Mouse (Mus musculus): ENCODE results near the gene Acp1.

Gene Acp1

GRCm38 (mm10) chr12:30911261-30912047, at the start of gene Acp1, which contains the start of gene Sh3yl1:
TSS of gene Acp1 (minus strand) at chr12:30911589.
TSS of gene Sh3yl1 (plus strand) at chr12:30911668.
- ATAC-seq (ENCODE audit: low TSS enrichment) = peak; percentile 96

DNA sequence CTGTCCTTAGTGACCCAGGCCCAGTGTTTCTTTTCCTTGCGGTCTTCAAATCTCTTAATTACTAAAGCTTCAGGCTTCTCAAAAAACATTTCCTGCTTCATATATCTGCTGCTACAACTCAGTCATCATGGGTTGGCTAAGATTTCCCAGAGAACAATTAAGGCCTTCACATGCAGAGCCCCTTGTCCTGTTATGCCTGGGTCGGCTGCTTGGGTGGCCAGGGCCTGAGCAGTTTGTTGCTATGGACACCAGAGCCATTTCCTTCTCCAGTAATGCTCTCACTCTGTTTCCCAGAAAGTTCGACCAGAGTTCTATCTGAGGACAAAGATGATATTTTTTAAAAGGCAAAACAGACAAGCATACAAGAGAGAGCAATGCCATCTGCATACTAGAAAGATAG, 32.8 kb upstream of the Acp1 start:
- ATAC-seq (ENCODE audit: low TSS enrichment) = no peak

GRCm38 (mm10) chr12:30943057-30943986, 31.9 kb upstream of the Acp1 start:
- no peak for ATAC-seq (ENCODE audit: low TSS enrichment)

DNA sequence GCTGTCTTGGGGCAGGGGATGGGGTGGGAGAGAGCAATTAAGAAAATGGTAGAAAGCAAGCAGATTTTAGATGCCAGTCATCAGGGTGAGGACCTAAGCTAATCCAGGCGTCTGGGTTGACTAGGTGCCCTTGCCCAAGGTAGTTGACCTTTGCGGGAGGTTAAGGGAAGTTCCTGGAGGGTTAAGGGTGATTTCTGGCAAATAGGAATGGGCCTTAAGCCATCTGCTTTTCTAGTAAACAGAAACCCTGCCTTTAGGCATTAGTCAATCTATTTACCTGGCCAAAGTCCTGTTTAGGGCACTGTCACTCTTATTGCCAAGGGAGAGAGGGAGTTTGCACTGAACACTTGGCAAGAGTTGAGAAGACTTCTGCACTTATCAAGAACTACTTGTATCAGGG, 25.5 kb upstream of the Acp1 start:
- no peak for ATAC-seq (ENCODE audit: low TSS enrichment)

DNA sequence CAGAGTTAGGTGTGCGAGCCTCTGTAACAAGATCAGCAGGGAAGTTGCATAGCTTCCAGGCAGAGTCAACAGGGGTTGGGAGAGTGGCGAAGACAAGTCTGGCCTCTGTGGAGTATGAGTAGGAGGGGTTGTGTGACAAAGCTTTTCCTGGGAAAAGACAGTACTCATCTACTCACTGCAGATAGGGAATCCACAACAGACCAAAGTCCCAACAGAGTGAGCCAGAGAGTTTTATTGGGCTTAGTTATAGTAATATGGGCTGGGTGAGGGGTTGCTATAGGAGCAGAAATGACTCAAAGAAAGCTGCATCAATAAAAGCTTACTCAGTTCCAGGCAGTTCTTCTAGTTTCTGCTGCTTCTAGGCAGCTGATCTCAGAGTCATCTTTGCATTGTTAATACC, 21.9 kb upstream of the Acp1 start:
- no peak for ATAC-seq (ENCODE audit: low TSS enrichment)

DNA sequence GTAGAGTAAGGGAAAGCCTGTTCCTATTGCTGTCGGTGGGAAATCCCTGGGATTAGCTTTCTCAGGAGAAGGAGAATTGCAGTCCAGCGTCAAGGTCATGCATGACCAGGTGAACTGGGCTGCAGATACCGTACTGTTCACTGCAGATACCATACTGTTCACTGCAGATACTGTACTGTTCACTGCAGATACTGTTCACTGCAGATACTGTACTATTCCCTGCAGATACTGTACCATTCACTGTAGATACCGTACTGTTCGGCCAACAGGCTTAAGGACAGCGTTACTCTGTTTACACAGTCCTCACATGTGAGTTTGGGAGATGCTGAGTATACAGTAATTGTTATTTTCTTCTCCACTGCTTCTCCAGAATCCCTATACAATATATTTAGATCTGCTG, 16.8 kb upstream of the Acp1 start:
- ATAC-seq (ENCODE audit: low TSS enrichment) = no peak

DNA sequence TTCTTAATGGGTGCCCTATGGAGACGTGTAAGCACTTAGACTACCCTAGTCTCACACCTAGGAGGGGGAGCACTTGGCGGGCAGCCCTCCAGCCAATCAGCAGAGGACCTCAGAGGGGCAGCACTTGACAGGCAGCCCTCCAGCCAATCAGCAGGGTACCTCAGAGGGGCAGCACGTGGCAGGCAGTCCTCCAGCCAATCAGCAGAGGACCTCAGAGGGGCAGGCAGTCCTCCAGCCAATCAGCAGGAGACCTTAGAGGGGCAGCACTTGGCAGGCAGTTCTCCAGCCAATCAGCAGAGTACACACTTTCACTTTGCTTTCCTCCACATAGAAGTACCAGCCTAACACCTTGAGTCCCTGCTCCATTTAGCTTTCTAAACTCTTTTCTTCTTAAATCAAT, 11.0 kb upstream of the Acp1 start:
- ATAC-seq (ENCODE audit: low TSS enrichment) = no peak

DNA sequence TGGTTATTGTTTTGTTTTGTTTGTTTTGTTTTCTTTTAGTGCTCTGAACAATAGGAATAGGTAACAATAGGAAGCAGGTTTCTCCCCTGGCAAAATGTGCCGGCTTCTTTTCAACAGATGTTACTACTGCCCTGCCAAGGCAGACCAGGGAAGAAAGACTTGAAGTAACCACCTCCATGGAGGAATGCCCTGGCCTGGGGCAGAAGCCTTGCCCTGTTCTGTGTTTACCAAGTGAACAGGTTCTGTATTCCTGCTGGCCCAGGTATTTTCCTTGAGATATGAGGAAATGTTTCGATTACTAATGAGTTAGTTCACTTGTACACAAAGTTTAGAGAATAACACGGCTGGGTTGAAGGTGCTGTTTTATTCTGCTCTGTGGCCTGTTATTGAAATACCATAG, 1.5 kb upstream of the Acp1 start:
- no peak for ATAC-seq (ENCODE audit: low TSS enrichment)

GRCm38 (mm10) chr12:30912048-30912381, 626 bp upstream of the Acp1 start:
- peak; percentile 71 for ATAC-seq (ENCODE audit: low TSS enrichment)

GRCm38 (mm10) chr12:30910860-30911259, 529 bp downstream of the Acp1 start:
- no peak for ATAC-seq (ENCODE audit: low TSS enrichment)

- no peak for ATAC-seq (ENCODE audit: low TSS enrichment)
Measured at GRCm38 (mm10) chr12:30909881-30910280, 1.5 kb downstream of the Acp1 start.

DNA sequence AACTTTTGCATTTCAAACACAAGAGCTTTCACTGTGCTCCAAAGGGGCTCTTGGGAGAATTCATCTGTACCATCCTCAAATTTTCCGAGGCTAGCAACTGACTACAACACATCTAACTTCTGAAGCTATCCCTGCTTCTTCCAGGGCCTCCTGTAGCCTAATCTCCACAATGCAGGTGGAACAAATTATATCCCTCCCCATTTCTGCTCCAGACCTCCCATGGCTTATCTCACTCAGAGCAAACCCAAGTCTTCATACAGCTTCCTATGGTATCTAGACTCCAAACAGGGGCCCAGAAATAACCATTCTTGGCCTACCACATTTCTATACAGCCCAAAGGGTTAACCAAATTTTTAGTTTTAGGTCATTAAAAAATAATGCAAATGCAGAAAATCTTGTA, 2.7 kb downstream of the Acp1 start:
- ATAC-seq (ENCODE audit: low TSS enrichment) = no peak

DNA sequence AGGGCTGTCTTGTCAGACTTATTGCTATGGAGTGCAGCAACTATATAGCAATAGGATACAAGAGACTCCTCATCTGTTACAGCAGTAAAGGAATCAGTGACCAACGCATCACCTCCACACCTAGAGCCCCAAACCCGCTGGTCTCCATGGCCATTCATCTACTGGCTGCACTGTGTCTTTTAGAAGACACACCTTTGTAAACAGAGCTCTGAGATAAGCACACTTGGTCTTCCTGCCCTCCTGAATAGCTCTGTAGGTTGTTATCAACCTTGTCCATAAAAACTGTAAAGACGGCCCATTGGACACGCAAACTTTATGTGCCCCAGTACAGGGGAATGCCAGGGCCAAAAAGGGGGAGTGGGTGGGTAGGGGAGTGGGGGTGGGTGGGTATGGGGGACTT, 14.3 kb downstream of the Acp1 start:
- no peak for ATAC-seq (ENCODE audit: low TSS enrichment)

DNA sequence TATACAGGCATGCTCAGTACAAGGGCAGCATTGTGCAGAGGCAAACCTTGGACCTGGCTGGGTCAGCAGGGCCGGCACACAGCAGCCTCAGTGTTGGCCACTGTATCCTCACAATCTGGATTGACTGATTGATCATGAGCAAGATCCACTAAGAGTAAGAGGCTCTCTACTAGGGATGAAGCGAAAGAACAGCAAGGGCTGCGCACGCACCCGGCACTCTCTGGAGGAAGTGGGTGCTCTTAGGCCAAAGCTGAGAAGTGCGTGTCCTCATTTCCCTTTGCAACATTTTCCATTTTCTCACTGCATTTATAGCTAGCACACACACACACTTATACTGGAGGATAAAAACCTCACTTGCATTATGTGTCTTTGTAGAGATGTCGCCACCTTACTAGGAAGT, 20.0 kb downstream of the Acp1 start:
- ATAC-seq (ENCODE audit: low TSS enrichment) = peak; percentile 85

DNA sequence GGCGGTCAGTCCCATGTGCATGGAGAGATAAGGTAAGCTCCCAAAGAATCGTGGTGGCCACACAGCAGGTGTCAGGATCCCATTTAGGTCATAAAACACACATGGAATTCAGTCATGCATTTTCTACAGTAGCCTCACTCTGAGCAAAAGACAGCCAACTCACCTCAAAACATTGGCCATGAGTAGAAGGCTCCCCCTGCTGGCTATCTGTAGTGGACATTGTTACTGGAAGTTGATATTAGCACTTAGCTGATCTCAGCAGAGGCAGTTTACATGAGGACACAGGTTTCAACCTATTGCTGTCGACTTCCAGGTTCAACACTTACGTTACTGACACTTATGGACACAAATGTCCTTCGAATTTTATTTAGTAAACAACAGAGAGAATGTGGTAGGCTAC, 21.3 kb downstream of the Acp1 start:
- peak; percentile 85 for ATAC-seq (ENCODE audit: low TSS enrichment)

DNA sequence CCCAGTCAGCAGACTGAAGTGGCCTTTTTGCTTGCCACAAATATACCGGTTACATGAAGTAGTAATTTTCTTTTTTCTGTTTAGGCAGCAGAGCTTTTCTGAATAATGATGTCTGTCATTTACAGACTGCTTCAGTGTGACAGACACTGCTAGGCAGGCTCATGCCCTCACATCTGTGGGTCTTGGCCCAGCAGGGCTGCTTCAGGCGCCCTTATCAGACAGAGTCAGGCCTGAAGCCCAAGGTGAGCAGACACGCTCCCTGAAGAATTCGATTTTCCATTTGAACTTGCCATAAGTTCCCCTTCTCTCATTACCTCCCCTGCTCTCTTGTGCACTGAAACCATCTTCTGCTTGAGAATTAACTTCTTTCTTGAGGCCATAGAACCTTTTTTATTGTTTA, 23.4 kb downstream of the Acp1 start:
- ATAC-seq (ENCODE audit: low TSS enrichment) = no peak

DNA sequence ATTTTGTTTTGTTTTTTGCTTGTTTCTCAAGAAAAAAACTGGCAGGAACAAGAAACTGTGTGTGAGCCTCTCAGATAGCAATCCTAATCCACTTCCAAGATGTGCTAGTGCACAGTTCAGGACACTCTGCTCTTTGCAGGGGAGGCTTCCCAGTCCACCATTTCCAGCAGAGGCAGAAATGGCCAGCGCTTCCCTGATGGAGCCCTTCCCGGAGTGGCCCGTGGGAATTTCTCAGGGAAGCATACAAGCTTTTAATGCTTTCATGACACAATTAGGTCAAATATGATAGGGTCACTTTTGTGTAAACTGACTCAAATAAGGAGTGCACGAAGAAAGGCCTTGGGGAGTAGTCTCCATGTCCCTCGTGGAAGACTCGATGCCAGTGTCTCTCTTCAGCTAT, 25.5 kb downstream of the Acp1 start:
- ATAC-seq (ENCODE audit: low TSS enrichment) = no peak

DNA sequence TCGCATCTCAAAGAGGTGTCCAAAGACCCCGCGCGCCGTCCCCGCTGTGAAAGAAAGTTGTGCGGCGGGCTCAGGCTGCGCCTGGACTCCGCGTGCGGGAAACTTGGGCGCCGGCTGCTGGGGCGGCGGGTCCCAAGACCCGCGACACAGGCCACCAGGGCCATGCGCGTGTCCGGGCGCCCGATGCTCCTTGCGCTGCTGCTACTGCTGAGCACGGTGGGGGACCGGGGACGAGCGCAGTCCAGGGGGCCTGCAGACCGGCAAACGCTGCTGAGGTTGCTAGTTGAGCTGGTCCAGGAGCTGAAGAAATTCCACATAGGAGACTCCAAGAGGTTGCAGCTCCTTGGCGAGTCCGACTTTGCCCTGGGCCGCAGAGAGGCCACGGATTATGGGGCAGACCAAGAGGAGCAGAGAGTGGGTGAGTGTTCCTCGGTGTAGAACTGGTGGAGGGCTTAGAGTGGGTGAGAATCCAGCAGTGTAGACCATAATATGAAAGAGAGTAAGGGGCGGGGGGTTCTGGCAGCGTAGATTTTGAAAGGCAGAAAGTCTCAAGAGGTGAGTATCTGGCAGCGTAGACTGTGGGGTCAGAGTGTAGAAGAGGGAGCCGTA, 26.7 kb downstream of the Acp1 start:
- ATAC-seq (ENCODE audit: low TSS enrichment) = 0 out of 2 replicates have a peak, but pooled peaks have one; percentile 13

GRCm38 (mm10) chr12:30883986-30884621, 27.3 kb downstream of the Acp1 start, which contains the start of gene Alkal2:
TSS of gene Alkal2 (plus strand) at chr12:30884322.
- ATAC-seq (ENCODE audit: low TSS enrichment) = peak; percentile 65

DNA sequence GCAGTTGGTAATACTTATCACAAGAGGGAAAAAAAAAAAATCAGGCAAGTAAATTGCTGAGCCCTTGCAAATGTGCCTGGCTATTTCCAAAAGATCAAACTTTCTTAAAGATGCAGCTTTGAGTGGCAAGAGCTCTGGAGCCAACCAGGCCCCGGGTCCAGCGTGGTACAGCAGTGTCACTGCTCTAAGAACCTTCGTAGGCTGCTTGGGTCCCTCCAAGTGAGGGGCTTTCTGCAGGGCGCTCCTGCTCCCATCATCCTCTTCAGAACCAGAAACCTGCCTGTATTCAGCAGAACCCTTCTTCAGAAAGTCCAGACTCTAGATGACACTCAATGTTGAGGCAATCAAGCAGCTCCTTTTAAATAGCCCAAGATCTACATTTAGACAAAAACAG, 27.8 kb downstream of the Acp1 start:
- ATAC-seq (ENCODE audit: low TSS enrichment) = no peak

DNA sequence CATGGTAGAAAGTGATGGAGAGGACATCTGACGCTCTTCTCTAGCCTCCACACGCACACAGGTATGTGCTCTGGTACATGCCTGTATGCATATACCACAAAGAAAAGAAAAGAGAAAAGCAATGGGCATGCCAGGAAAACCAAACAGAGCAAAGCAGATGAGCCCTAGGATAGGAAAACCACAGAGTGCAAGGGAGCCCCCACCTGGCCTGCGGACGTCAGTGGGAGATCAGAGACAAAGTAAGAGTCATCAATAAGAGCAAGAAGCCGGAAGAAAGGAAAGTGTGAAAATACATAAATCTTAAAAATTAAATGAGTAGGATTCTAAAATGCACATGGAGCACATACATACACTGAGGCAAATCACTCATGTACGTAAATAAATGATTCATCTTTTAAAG, 31.9 kb downstream of the Acp1 start:
- no peak for ATAC-seq (ENCODE audit: low TSS enrichment)

GRCm38 (mm10) chr12:30865781-30866180, 45.6 kb downstream of the Acp1 start:
- ATAC-seq (ENCODE audit: low TSS enrichment) = no peak

All from frontal cortex, adult (tissue).